Mouse (Mus musculus) heart, postnatal 0 days (tissue): ENCODE results near the gene Cyp21a1.

ENCODE experiments used
- CTCF ChIP-seq: IDR thresholded peaks from 2 replicates; pipeline ENCODE4 v1.5.1; 2016; ENCODE audit warnings: antibody characterized with exemption, control low read depth, low read depth
- EP300 ChIP-seq: IDR thresholded peaks from 2 replicates; pipeline ENCODE4 v1.6.1; 2016; ENCODE audit warnings: antibody characterized with exemption, low read depth

DNA sequence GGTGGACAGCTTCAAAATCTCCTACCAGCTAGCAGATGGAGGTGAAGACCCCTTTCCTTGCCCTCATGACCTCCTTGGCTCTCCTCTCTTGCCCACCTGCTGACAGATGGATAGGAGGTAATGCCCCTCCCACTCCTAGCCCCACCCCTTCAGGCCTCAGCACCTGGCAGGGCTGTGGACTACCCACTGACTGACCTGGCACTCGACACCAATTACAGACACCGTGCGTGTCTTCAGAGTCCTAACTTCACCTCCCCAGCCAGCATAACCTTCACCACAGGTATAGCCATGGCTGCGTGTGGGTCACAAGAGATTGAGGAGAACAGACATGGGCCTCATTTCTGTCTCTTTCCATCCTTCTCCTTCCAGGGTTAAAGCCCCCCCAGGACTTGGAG is 4.8 kb downstream of the Cyp21a1 start:
- TF ChIP-seq CTCF, result no peak
- TF ChIP-seq EP300, result no peak
